Mouse (Mus musculus) midbrain, embryonic 10.5 days (tissue): ENCODE measurements around the gene Mrpl17. TPM values are rescaled to one million over a fixed set of nuclear protein-coding genes. Genes with fewer than 3 reads are reported as not detected.
"Not testable (repeated sequence)": the region's sequence is repeated elsewhere in the genome, so short reads cannot be mapped to it uniquely, and the experiment has no call there.

Source experiments
- DNase-seq: peaks from one replicate; pipeline ENCODE4 v3.0.0-alpha.2; 2017; ENCODE audit warnings: low spot score
- H3K27ac ChIP-seq: fragments of 300-500 bp; sonication (generic); replicated peaks from 2 replicates; pipeline ENCODE4 v1.5.1; 2016; ENCODE audit warnings: mild to moderate bottlenecking
- H3K27me3 ChIP-seq: fragments of 300-500 bp; sonication (generic); 2 replicates; pipeline ENCODE4 v1.6.1; 2016; ENCODE audit warnings: low read depth, mild to moderate bottlenecking; ENCODE audit not compliant: poor library complexity, severe bottlenecking
- H3K36me3 ChIP-seq: fragments of 300-500 bp; sonication (generic); 2 replicates; pipeline ENCODE4 v1.6.1; 2016; ENCODE audit warnings: mild to moderate bottlenecking, moderate library complexity
- H3K4me1 ChIP-seq: fragments of 300-500 bp; sonication (generic); 2 replicates; pipeline ENCODE4 v1.6.1; 2016
- H3K4me3 ChIP-seq: fragments of 300-500 bp; sonication (generic); 2 replicates; pipeline ENCODE4 v1.5.1; 2016; ENCODE audit warnings: mild to moderate bottlenecking, moderate library complexity
- H3K9me3 ChIP-seq: fragments of 300-500 bp; sonication (generic); replicated peaks from 2 replicates; pipeline ENCODE4 v1.6.1; 2016; ENCODE audit warnings: mild to moderate bottlenecking
- WGBS: fragments of 180-500 bp; shearing (Covaris S2); methylation state at CpG from one replicate; pipeline ENCODE4 v1.1.7; 2016; 5-methylcytosine and 5-hydroxymethylcytosine counted together
- polyA plus RNA-seq: library from polyadenylated mRNA; unstranded; fragments of >200 nt; fragmentation: Nextera tagmentation; extraction: Ambion mirVana; gene quantifications from 2 replicates; pipeline ENCODE4 v1.2.1, GENCODE M21; 2016

Mrpl17 gene
- polyA plus RNA-seq = 293 and 320 TPM in 2 replicates

DNA sequence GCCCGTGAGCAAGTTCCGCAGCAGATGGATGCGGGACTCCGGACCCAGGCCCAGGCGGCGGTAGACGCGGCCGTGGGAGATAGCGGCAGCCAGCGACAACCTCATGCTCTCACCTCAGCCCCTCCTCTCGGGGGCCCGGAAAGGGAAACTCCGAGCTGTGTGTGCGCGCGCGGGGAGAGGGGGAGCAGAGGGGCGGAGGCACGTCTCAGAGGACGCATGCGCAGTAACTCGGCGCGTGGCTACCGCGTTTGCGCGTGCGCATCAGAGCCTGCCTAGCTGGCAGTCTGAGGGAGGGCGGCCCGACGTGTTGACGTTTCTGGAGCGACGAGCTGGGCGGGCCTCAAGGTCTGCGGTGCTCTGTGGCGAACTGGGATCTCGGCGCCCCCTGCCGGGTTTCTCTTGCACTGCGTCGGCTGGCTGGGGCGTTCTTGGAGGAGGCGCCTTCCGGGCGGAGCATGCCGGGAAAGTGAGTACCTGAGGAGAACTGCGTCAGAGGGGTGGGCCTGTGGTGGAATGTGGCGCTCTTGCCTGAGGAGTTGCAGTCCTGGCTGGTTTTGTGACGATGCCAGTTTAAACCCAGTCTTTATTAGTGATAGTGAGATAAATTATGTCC lies at the start of gene Mrpl17:
Mrpl17 (minus strand) TSS at position 223 of the 613 bp plus-strand sequence.
- peak within 1 kb of the TSS; percentile 95 for H3K27ac ChIP-seq
- no peaks in the 10 kb centered on the region for H3K9me3 ChIP-seq
- under 1% methylated on average over 52 of the region's 52 CpGs for WGBS
- peaks cover 12% of the 10 kb centered on the region for H3K4me1 ChIP-seq
- peak; percentile 100 for DNase-seq
- H3K27me3 ChIP-seq = no peaks in the 10 kb centered on the region
- H3K36me3 ChIP-seq = peaks cover 28% of the 10 kb centered on the region
- H3K4me3 ChIP-seq = peak within 1 kb of the TSS; percentile 83

DNA sequence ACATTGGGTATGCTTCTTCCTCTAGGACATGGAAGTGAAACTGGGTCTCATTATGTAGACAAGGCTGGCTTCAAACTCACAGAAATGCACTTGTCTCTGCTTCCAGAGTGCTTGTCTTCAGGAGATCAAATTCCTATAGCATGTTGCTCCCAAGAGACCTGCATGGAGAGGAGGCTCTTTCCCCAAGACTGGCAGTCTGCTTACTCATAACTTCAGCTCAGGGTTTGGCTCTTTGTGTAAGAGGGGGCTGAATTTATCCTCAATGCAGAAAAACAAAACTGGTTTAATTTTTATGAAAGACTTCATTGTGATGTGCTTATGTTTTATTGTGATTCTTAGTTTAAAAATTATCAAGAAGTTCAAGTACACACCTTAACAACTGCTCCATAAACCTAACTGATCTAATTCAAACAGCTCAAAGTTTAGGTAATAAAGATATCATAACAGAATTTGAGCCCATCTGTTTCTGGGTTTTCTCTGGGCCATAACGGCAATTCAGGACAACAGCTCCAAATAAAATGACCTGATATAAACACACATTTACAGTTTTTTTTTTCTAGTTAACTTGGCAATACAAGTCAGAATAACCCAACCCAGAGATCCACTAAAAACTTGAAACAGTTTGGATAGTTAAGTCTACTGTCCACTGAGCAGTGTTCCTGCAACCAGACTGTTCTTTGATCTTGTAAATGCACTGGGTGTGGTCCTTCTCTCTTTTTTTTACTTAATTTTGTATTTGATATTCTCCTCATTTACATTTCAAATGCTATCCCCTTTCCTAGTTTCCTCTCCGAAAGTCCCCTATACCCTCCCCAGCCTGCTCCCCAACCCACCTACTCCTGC lies 45.0 kb upstream of the Mrpl17 start:
- DNase-seq, H3K36me3 ChIP-seq: not testable (repeated sequence)
- no CpG with 5 or more reads among the region's 2 CpGs for WGBS

GRCm38 (mm10) chr7:105824281-105824680 lies 13.4 kb upstream of the Mrpl17 start:
- Histone ChIP-seq H3K4me1 (no peaks in the 10 kb centered on the region), H3K9me3 (no peaks in the 10 kb centered on the region), H3K4me3 (no peak overlapping the region), H3K27ac (no peak overlapping the region), H3K36me3 (no peaks in the 10 kb centered on the region), H3K27me3 (no peaks in the 10 kb centered on the region)
- DNase-seq = no peak
- 81% methylated on average over 7 of the region's 7 CpGs for WGBS

More for the DNA sequence above, 45.0 kb upstream of the Mrpl17 start:
- H3K9me3 ChIP-seq, H3K27me3 ChIP-seq, H3K4me1 ChIP-seq, H3K27ac ChIP-seq, H3K4me3 ChIP-seq: not testable (repeated sequence)

DNA sequence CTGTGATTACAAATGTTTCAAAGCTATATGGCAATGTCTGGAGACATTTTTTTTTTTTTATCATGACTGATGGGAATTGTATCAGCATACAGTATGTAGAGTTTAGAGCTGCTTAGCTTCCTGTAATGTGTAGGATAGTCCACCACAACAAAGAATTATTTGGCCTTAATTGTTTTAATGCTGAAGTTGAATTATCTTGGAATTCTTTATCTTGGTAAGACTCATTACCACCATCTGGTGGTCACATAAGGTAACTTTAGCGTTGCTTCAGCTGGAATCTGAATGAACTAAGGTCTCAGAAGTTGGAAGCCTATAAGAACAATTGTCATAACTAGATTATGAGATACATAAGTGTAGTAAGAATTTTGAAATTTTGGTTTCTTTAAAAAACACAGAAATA lies 7.6 kb upstream of the Mrpl17 start:
- no peak for DNase-seq
- WGBS = 5% methylated on average over 1 of the region's 1 CpGs
- no peak overlapping the region for H3K27ac ChIP-seq
- no peak overlapping the region for H3K4me3 ChIP-seq
- no peaks in the 10 kb centered on the region for H3K27me3 ChIP-seq
- no peaks in the 10 kb centered on the region for H3K9me3 ChIP-seq
- H3K36me3 ChIP-seq = no peaks in the 10 kb centered on the region
- H3K4me1 ChIP-seq = no peaks in the 10 kb centered on the region

DNA sequence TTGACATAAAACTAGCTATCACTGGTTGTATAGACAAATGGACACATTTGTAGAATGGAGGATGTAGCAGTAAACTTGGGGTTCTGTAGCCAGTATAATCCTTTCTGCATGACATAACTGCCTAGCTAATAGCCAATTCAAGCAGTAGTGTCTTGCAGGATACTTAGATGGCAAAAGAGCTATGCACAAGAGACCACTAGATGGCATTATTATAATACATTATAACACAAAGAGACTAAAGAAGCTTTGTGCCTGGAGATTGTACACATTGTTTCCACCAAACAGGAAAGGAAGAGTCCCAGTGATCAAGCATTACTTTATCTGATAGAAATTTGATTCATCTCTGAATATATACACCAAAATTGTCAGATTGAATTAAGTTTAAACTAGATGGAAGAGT lies 5.8 kb upstream of the Mrpl17 start:
- Histone ChIP-seq H3K36me3 (no peaks in the 10 kb centered on the region), H3K4me1 (no peaks in the 10 kb centered on the region), H3K4me3 (no peak overlapping the region), H3K9me3 (no peaks in the 10 kb centered on the region), H3K27ac (no peak overlapping the region), H3K27me3 (no peaks in the 10 kb centered on the region)
- no peak for DNase-seq

GRCm38 (mm10) chr7:105813326-105813725 lies 2.4 kb upstream of the Mrpl17 start:
- no peak for DNase-seq
- H3K27me3 ChIP-seq = no peaks in the 10 kb centered on the region
- H3K36me3 ChIP-seq = peaks cover 15% of the 10 kb centered on the region
- H3K4me3 ChIP-seq = no peak overlapping the region
- H3K4me1 ChIP-seq = peaks cover 12% of the 10 kb centered on the region
- H3K27ac ChIP-seq = no peak overlapping the region
- no peaks in the 10 kb centered on the region for H3K9me3 ChIP-seq
- 82% methylated on average over 3 of the region's 3 CpGs for WGBS

DNA sequence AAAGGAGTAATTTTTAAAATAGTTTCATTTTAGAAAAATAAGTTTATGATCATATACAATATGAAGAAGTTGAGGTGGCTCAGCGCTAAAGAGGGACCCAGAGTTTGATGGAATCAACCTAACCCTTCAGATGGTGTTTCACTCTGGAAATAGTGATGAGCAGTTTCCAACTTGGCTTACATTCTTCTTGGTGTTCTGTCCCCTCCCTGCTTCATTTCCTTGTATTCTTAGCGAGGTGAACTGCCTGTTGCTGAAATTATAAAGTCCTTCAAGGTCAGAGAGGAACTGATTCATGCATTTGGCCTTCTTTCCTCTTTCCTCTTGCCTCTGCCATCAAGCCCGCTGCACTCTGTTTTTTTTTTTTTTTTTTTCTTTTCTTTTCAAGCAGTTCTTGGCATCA lies 1.7 kb upstream of the Mrpl17 start:
- DNase-seq = no peak
- no peaks in the 10 kb centered on the region for H3K9me3 ChIP-seq
- H3K27ac ChIP-seq = no peak overlapping the region
- H3K27me3 ChIP-seq = no peaks in the 10 kb centered on the region
- H3K36me3 ChIP-seq = peaks cover 23% of the 10 kb centered on the region
- peaks cover 12% of the 10 kb centered on the region for H3K4me1 ChIP-seq
- H3K4me3 ChIP-seq = no peak overlapping the region
- 80% methylated on average over 3 of the region's 3 CpGs for WGBS

GRCm38 (mm10) chr7:105811516-105811915 lies 617 bp upstream of the Mrpl17 start:
- Histone ChIP-seq H3K36me3 (peaks cover 28% of the 10 kb centered on the region), H3K9me3 (no peaks in the 10 kb centered on the region), H3K4me3 (peak overlapping the region; percentile 83), H3K4me1 (peaks cover 12% of the 10 kb centered on the region), H3K27me3 (no peaks in the 10 kb centered on the region), H3K27ac (peak overlapping the region; percentile 95; the same call in 1 of the 2 replicates)
- DNase-seq = no peak

GRCm38 (mm10) chr7:105810280-105810876 lies 521 bp downstream of the Mrpl17 start:
- Histone ChIP-seq H3K4me3 (peak overlapping the region; percentile 83), H3K27ac (peak overlapping the region; percentile 95), H3K27me3 (no peaks in the 10 kb centered on the region), H3K4me1 (peaks cover 12% of the 10 kb centered on the region), H3K9me3 (no peaks in the 10 kb centered on the region), H3K36me3 (peaks cover 28% of the 10 kb centered on the region)
- 7% methylated on average over 37 of the region's 37 CpGs for WGBS
- DNase-seq = no peak

- no peak for DNase-seq
- Histone ChIP-seq H3K27ac (peak overlapping the region; percentile 95; the same call in 1 of the 2 replicates), H3K4me3 (peak overlapping the region; percentile 83), H3K36me3 (peaks cover 28% of the 10 kb centered on the region), H3K9me3 (no peaks in the 10 kb centered on the region), H3K4me1 (peaks cover 12% of the 10 kb centered on the region), H3K27me3 (no peaks in the 10 kb centered on the region)
- 91% methylated on average over 7 of the region's 7 CpGs for WGBS
Observed at GRCm38 (mm10) chr7:105809836-105810235, 1.1 kb downstream of the Mrpl17 start.

GRCm38 (mm10) chr7:105808385-105808784 lies 2.5 kb downstream of the Mrpl17 start:
- Histone ChIP-seq H3K27ac (no peak overlapping the region), H3K9me3 (no peaks in the 10 kb centered on the region), H3K36me3 (peaks cover 28% of the 10 kb centered on the region), H3K4me3 (no peak overlapping the region), H3K27me3 (no peaks in the 10 kb centered on the region), H3K4me1 (peaks cover 12% of the 10 kb centered on the region)
- 95% methylated on average over 1 of the region's 1 CpGs for WGBS
- no peak for DNase-seq

- DNase-seq = no peak
- 63% methylated on average over 2 of the region's 2 CpGs for WGBS
Observed at GRCm38 (mm10) chr7:105806716-105807115, 4.2 kb downstream of the Mrpl17 start.

DNA sequence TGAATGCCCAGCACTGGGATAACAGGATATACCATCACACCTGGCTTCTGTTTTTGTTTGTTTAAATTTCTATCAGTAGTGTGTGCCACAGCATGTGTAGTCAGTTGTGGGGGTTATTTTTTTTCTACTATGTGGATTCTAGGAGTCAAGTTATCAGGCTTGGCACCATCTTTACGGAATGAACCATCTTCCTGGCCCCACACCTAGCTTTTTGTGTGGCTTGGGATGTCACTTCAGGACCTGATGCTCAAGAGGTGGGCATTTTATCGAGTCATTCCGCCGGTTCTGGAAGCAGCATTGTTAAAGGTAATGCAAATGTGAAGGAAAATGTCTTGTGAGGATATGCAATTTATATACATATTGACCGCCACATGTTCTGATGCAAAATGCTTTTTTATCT lies 4.8 kb downstream of the Mrpl17 start:
- no peaks in the 10 kb centered on the region for H3K27me3 ChIP-seq
- DNase-seq = no peak
- WGBS = 78% methylated on average over 5 of the region's 5 CpGs

More at GRCm38 (mm10) chr7:105806716-105807115, 4.2 kb downstream of the Mrpl17 start:
- H3K27ac ChIP-seq = no peak overlapping the region
- no peak overlapping the region for H3K4me3 ChIP-seq
- H3K27me3 ChIP-seq = no peaks in the 10 kb centered on the region
- H3K4me1 ChIP-seq = peaks cover 12% of the 10 kb centered on the region
- H3K9me3 ChIP-seq = no peaks in the 10 kb centered on the region
- H3K36me3 ChIP-seq = peaks cover 28% of the 10 kb centered on the region

More for the DNA sequence above, 4.8 kb downstream of the Mrpl17 start:
- Histone ChIP-seq H3K27ac (no peak overlapping the region), H3K9me3 (no peaks in the 10 kb centered on the region), H3K36me3 (peaks cover 28% of the 10 kb centered on the region), H3K4me3 (no peak overlapping the region), H3K4me1 (peaks cover 12% of the 10 kb centered on the region)
